Mouse (Mus musculus): ENCODE measurements at regions not wholly inside any gene's neighbourhood (a gene's known extent, or its start where the extent isn't known, plus 50 kb on each side); places are given as distances from the start of the nearest gene placed in this dataset.
A peak's percentile ranks its signal among the peaks of the same experiment; 100 is the strongest.

DNA sequence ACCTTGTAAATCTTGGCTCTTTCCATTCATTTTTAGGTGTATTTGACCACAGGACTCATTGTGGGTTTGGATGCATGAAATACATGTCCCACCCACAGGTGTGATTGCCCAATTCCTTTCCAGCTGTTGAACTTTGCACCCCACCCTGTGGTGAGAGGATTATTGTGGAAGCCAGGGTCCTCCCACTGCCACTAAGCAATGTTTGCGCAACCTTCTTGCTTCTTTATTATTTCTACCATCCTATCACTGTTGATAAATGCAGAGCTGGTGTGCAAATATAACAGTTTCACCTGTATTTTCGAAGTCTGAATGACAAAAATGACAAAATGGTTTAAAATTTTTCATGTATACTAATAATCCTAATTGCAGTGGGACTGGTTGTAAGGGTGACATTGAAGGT lies 315.9 kb upstream of the Vwc2 start:
- DNase-seq: peak; percentile 1

DNA sequence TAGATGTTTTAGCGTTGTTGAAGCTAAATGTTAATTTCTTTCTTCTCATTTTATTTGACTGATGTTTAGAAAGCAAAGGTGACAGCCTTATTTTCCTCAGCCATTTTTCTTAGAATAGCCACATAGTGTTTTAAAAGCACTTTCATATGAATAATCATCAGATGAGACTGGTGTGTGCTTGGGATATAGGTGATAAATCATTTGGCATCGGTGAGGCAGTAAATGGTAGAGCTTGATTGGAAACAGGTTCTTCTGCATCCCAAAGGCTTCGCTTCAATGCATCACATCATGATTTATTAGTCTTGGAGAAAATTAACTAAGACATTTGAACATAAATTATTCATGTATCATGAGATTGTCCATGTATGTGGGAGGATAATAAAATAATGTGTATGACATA lies 273.8 kb upstream of the Vwc2 start:
- DNase-seq: no peak

DNA sequence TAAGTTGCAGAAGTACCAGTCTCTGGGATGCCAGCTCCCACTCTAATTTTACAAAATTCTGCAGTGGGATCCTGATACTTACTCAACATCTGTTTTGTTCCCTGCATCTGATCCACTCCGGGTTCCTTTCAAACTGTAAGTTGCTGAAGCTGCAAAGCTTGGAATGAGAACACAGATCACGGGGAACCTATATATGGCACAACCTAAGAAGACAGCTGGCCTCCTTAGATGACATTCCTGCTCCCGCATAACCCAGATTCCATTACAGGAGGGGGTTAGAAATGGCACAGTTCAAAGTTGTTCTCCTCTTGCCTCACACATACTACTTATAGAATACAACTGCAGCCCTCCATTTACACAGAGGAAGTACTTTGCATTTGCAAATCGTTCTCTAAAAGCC lies 272.9 kb upstream of the Vwc2 start:
- DNase-seq: no peak

DNA sequence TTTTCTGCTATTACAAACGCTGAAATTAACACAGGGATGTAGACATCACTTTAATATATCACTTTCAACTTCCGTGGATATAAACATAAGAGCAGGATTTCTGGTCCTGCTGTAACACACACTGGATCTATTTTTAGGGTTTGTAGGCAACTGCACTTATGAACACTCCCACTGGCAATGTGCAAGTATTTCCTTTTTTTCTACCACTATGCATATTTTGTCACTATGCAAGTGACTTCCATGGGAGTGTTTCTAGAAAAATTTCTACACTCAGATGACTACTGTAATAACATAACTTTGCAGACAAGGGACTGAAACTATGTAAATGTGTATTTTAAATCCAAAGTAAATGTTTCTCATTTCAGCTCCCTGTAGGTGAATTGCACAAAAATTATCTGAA lies 241.8 kb upstream of the Vwc2 start:
- no peak for DNase-seq

DNA sequence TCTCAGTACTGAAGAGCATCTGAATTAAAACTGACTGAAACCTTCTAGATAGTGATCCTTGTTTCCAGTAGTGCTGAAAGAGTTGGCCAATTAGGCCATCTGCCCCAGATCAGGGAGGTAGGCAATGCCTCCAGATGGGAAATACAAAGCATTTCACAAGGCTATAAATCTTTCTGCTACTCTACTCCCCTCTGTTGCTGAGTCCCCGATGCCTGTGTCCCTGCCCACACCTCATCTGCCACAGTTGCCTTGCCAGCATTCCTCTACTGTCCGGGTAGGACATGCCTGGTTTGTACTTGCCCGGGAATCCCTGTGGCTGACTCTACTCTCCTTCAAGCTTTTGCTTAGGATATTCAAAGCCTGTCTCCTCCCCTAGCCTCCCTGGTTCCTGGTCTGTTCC lies 220.7 kb upstream of the Vwc2 start:
- no peak for DNase-seq

DNA sequence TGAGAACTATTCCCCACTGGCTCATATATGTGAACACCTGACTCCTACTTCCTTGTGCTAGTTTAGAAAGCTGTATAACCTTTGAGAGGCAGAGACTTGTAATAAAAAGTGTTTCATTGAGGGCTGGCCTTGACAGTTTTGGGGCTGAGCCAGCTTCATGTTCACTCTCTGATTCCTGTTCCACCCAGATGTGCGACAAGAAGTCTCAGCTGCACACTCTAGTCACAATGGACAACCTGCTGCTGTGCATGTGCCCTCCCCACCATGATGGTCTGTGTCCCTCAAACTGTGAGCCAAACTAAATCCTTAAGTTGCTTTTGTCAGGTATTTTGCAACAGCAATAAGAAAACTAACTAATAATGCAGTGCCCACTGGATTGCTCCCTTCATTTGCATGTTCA lies 190.0 kb upstream of the Vwc2 start:
- DNase-seq: no peak

DNA sequence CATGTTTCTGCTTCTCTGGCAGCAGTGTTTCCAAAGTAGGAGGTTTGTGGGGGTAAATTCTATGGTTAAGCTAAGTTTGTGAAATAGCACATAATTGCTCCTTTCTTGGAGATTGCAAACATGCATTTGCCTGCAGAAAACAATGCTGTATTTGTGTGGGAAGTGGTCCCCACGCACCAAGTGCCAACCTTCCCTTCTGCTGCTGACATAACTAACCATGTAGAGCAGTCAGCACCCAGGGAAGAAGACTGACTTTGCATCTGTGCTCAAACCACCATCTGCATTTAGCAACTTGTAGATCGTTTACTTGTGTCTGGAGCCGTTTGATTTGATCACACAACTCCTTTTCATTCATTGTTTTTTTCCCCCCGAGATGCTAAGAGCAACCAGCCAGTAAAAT lies 161.1 kb upstream of the Vwc2 start:
- no peak for DNase-seq

Data from adrenal gland, adult 2 months (tissue).